Mouse (Mus musculus) lung, embryonic 14.5 days (tissue): ENCODE measurements around the gene Serpinf1. TPM values are rescaled to one million over a fixed set of nuclear protein-coding genes. Genes with fewer than 3 reads are reported as not detected.
"Not testable (repeated sequence)": the region's sequence is repeated elsewhere in the genome, so short reads cannot be mapped to it uniquely, and the experiment has no call there.

Source experiments
- ATAC-seq: fragments of 200-750 bp; cut with Nextera tagmentation; 2 replicates; pipeline ENCODE4 v1.8.0; 2017; ENCODE audit warnings: mild to moderate bottlenecking, moderate TSS enrichment, moderate library complexity; ENCODE audit not compliant: insufficient read depth
- DNase-seq: peaks from one replicate; pipeline ENCODE4 v3.0.0-alpha.2; 2015
- H3K27ac ChIP-seq: fragments of 300-500 bp; sonication (generic); 2 replicates; pipeline ENCODE4 v1.5.1; 2014; ENCODE audit warnings: low read depth, mild to moderate bottlenecking, moderate library complexity
- H3K27me3 ChIP-seq: fragments of 300-500 bp; sonication (generic); 2 replicates; pipeline ENCODE4 v1.6.1; 2014; ENCODE audit warnings: low read length, control low read depth; ENCODE audit not compliant: insufficient read depth
- H3K36me3 ChIP-seq: fragments of 300-500 bp; sonication (generic); 2 replicates; pipeline ENCODE4 v1.6.1; 2014; ENCODE audit warnings: control low read depth; ENCODE audit not compliant: insufficient read depth
- H3K4me1 ChIP-seq: fragments of 300-500 bp; sonication (generic); 2 replicates; pipeline ENCODE4 v1.6.1; 2014; ENCODE audit warnings: antibody characterized with exemption, control low read depth; ENCODE audit not compliant: insufficient read depth
- H3K4me2 ChIP-seq: fragments of 300-500 bp; sonication (generic); 2 replicates; pipeline ENCODE4 v1.6.1; 2014; ENCODE audit warnings: mild to moderate bottlenecking
- H3K4me3 ChIP-seq: fragments of 300-500 bp; sonication (generic); 2 replicates; pipeline ENCODE4 v1.5.1; 2014; ENCODE audit warnings: low read depth, low read length
- H3K9ac ChIP-seq: fragments of 300-500 bp; sonication (generic); 2 replicates; pipeline ENCODE4 v1.6.1; 2014
- H3K9me3 ChIP-seq: fragments of 300-500 bp; sonication (generic); 2 replicates; pipeline ENCODE4 v1.6.1; 2016; ENCODE audit warnings: low read depth, low read length, control low read depth
- CTCF ChIP-seq: IDR thresholded peaks from 2 replicates; pipeline ENCODE4 v1.5.1; 2016; ENCODE audit warnings: antibody characterized with exemption, low read depth
- WGBS: fragments of 180-500 bp; shearing (Covaris S2); extraction: QIAGEN DNeasy Blood & Tissue Kit; methylation state at CpG from one replicate; pipeline ENCODE4 v1.1.7; 2014; 5-methylcytosine and 5-hydroxymethylcytosine counted together
- microRNA counts: library from miRNA; unstranded; fragments of <30 nt; microRNA quantifications from one replicate; lab custom pipeline; 2016
- microRNA-seq: library from miRNA; unstranded; fragments of <30 nt; microRNA quantifications from one replicate; pipeline ENCODE4, GENCODE M21; 2016; ENCODE audit warnings: borderline number of aligned reads
- polyA plus RNA-seq: library from polyadenylated mRNA; unstranded; fragments of >200 nt; fragmentation: Nextera tagmentation; extraction: Ambion mirVana; gene quantifications from 2 replicates; pipeline ENCODE4 v1.2.1, GENCODE M21; 2014

The Serpinf1 gene
- polyA plus RNA-seq, 1 experiment from 2014 or later, result 41.7 TPM

- H3K27me3 ChIP-seq, result no peaks in the 10 kb centered on the region
- no peak for TF ChIP-seq CTCF
- no peak overlapping the region for H3K27ac ChIP-seq
- WGBS, result 74% methylated on average over 7 of the region's 7 CpGs
- ATAC-seq (no peak), DNase-seq (no peak)
- H3K9ac ChIP-seq, result no peak overlapping the region
- no peaks in the 10 kb centered on the region for H3K4me1 ChIP-seq
- no peaks in the 10 kb centered on the region for H3K9me3 ChIP-seq
- 0 out of 2 replicates have a peak, but pooled peaks cover 6% of the 10 kb centered on the region for H3K36me3 ChIP-seq
- H3K4me3 ChIP-seq, result no peak overlapping the region
- H3K4me2 ChIP-seq, result no peak overlapping the region
These were observed 25.0 kb downstream of the Serpinf1 start for GRCm38 (mm10) chr11:75397452-75397851.

GRCm38 (mm10) chr11:75395611-75396010, 26.9 kb downstream of the Serpinf1 start:
- no peak overlapping the region for H3K4me2 ChIP-seq
- 0 out of 2 replicates have a peak, but pooled peaks cover 6% of the 10 kb centered on the region for H3K36me3 ChIP-seq
- no peak for TF ChIP-seq CTCF
- 75% methylated on average over 1 of the region's 1 CpGs for WGBS
- H3K9ac ChIP-seq, result no peak overlapping the region
- no peaks in the 10 kb centered on the region for H3K27me3 ChIP-seq
- H3K27ac ChIP-seq, result no peak overlapping the region
- H3K4me3 ChIP-seq, result no peak overlapping the region
- DNase-seq, result no peak
- no peaks in the 10 kb centered on the region for H3K9me3 ChIP-seq
- H3K4me1 ChIP-seq, result no peaks in the 10 kb centered on the region
- ATAC-seq, result no peak

GRCm38 (mm10) chr11:75383529-75383928, 39.0 kb downstream of the Serpinf1 start:
- H3K9ac ChIP-seq, ATAC-seq, DNase-seq, H3K27ac ChIP-seq, H3K36me3 ChIP-seq, H3K4me1 ChIP-seq, H3K9me3 ChIP-seq, H3K4me3 ChIP-seq, H3K4me2 ChIP-seq, H3K27me3 ChIP-seq: not testable (repeated sequence)
- WGBS, result 59% methylated on average over 3 of the region's 3 CpGs

- WGBS, result 86% methylated on average over 2 of the region's 2 CpGs
- not testable (repeated sequence) for H3K36me3 ChIP-seq, H3K4me1 ChIP-seq, H3K4me2 ChIP-seq, H3K4me3 ChIP-seq, H3K27ac ChIP-seq, DNase-seq, H3K9ac ChIP-seq, H3K27me3 ChIP-seq, ATAC-seq, H3K9me3 ChIP-seq
These were observed 43.7 kb downstream of the Serpinf1 start for GRCm38 (mm10) chr11:75378786-75379185.

- no peaks in the 10 kb centered on the region for H3K4me1 ChIP-seq
- no peak overlapping the region for H3K4me2 ChIP-seq
- H3K9me3 ChIP-seq, result no peaks in the 10 kb centered on the region
- H3K9ac ChIP-seq, result no peak overlapping the region
- H3K36me3 ChIP-seq, result no peaks in the 10 kb centered on the region
- no peak for ATAC-seq
- TF ChIP-seq CTCF, result no peak
- no peak for DNase-seq
- no peaks in the 10 kb centered on the region for H3K27me3 ChIP-seq
- 87% methylated on average over 1 of the region's 1 CpGs for WGBS
- H3K27ac ChIP-seq, result no peak overlapping the region
- H3K4me3 ChIP-seq, result no peak overlapping the region
These were observed 45.4 kb downstream of the Serpinf1 start for GRCm38 (mm10) chr11:75377125-75377524.

MicroRNAs within 50 kb of the gene (microRNA counts, 519-probe panel; counts per million panel counts)
- microRNA mmu-miR-22 (lab: Ali Mortazavi, UCI), result 4,006 counts per million, percentile 82 among the panel's probes with 10 or more counts

Small RNA genes within 50 kb of the gene (microRNA-seq; reads per million reads assigned to microRNA genes)
- gene Mir22, result 3,128 reads per million, percentile 84 among the genes with 10 or more reads in this experiment

Other genes starting within 250 kb of the Serpinf1 start
- 28.6 and 29.9 TPM in 2 replicates for gene Ovca2, start 243.9 kb downstream of the Serpinf1 start, polyA plus RNA-seq
- 25.0 and 26.5 TPM in 2 replicates for gene Dph1, start 231.5 kb downstream of the Serpinf1 start, polyA plus RNA-seq
- 1.1 and 1.5 TPM in 2 replicates for gene Rtn4rl1, start 228.9 kb downstream of the Serpinf1 start, polyA plus RNA-seq
- 185 and 186 TPM in 2 replicates for gene Rpa1, start 74.4 kb downstream of the Serpinf1 start, polyA plus RNA-seq
- gene Smyd4, start 74.3 kb downstream of the Serpinf1 start, polyA plus RNA-seq, result 14.2 and 17.3 TPM in 2 replicates
- 0.24 TPM in 1 of 2 replicates, not detected in the other for gene Serpinf2, start 16.9 kb upstream of the Serpinf1 start, polyA plus RNA-seq
- gene Wdr81, start 32.0 kb upstream of the Serpinf1 start, polyA plus RNA-seq, result 4.1 and 4.6 TPM in 2 replicates
- 18.0 and 24.2 TPM in 2 replicates for gene Tlcd2, start 39.0 kb upstream of the Serpinf1 start, polyA plus RNA-seq
- gene Prpf8, start 64.1 kb upstream of the Serpinf1 start, polyA plus RNA-seq, result 96.9 and 104 TPM in 2 replicates
- gene Rilp, start 87.4 kb upstream of the Serpinf1 start, polyA plus RNA-seq, result 0.43 and 0.58 TPM in 2 replicates
- gene Scarf1, start 90.8 kb upstream of the Serpinf1 start, polyA plus RNA-seq, result 11.6 and 15.2 TPM in 2 replicates
- 4.0 and 6.4 TPM in 2 replicates for gene Slc43a2, start 109.0 kb upstream of the Serpinf1 start, polyA plus RNA-seq
- 84.7 and 89.6 TPM in 2 replicates for gene Pitpna, start 165.4 kb upstream of the Serpinf1 start, polyA plus RNA-seq
- 23.1 and 24.9 TPM in 2 replicates for gene Inpp5k, start 208.3 kb upstream of the Serpinf1 start, polyA plus RNA-seq
- 52.3 and 56.5 TPM in 2 replicates for gene Myo1c, start 227.8 kb upstream of the Serpinf1 start, polyA plus RNA-seq